Mouse (Mus musculus) hindbrain, embryonic 10.5 days (tissue): ENCODE measurements at regions not wholly inside any gene's neighbourhood (a gene's known extent, or its start where the extent isn't known, plus 50 kb on each side); places are given as distances from the start of the nearest gene placed in this dataset.
A peak's percentile ranks its signal among the peaks of the same experiment; 100 is the strongest.

ENCODE experiments used
- DNase-seq: peaks from one replicate; pipeline ENCODE4 v3.0.0-alpha.2; 2017; ENCODE audit warnings: low spot score
- H3K27ac ChIP-seq: fragments of 300-500 bp; sonication (generic); 2 replicates; pipeline ENCODE4 v1.5.1; 2016; ENCODE audit warnings: mild to moderate bottlenecking, moderate library complexity
- H3K27me3 ChIP-seq: fragments of 300-500 bp; sonication (generic); 2 replicates; pipeline ENCODE4 v1.6.1; 2016; ENCODE audit warnings: mild to moderate bottlenecking; ENCODE audit not compliant: poor library complexity, insufficient read depth, severe bottlenecking
- H3K36me3 ChIP-seq: fragments of 300-500 bp; sonication (generic); 2 replicates; pipeline ENCODE4 v1.6.1; 2016; ENCODE audit warnings: mild to moderate bottlenecking, moderate library complexity
- H3K4me1 ChIP-seq: fragments of 300-500 bp; sonication (generic); replicated peaks from 2 replicates; pipeline ENCODE4 v1.6.1; 2016; ENCODE audit warnings: mild to moderate bottlenecking
- H3K4me3 ChIP-seq: fragments of 300-500 bp; sonication (generic); 2 replicates; pipeline ENCODE4 v1.5.1; 2016; ENCODE audit warnings: mild to moderate bottlenecking, moderate library complexity
- H3K9me3 ChIP-seq: fragments of 300-500 bp; sonication (generic); 2 replicates; pipeline ENCODE4 v1.6.1; 2016; ENCODE audit warnings: mild to moderate bottlenecking, moderate library complexity
- WGBS: fragments of 180-500 bp; shearing (Covaris S2); methylation state at CpG from one replicate; pipeline ENCODE4 v1.1.7; 2016; 5-methylcytosine and 5-hydroxymethylcytosine counted together

DNA sequence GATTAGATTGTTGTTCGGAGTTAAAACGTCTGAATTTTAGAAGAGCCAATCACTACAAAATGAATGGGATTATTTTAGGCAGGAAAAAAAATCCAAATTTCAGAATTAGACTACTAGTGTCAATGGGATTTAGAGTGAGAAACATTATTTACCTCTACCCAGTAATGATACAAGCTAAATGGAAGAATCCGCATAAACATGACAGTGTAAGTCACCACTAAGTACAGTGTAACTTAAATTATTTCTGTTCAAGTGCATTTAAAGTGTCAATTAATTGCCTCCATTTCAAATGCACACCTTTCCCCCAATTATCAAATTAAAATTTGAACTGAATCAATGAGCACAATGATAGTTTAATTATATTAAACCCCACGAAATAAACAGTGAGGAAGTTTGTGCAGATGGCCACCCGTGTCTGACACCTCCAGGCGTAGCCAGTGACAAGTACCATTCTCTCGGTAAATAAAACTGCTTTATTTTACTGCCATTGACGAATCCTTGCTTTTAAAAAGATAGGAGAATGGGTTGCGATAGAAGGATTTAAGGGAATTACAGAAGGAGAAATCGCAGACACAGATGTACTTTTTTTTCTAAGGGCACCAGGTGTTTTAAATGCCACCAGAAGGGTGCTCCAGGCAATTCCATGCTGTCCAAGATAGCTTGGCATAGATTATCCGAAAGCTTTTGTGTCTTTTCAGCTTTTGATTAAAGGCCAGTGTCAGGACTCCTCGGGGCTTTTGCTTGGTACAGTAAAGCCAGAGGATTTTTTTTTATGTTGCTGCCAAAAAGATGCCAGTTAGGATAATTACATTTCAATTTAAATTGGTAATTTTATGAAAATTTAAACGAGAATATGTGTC, 249.5 kb upstream of the Gm11146 start:
- Histone ChIP-seq H3K4me1 (0 out of 2 replicates have a peak, but pooled peaks cover 3% of the 10 kb centered on the region), H3K27me3 (no peaks in the 10 kb centered on the region), H3K9me3 (no peaks in the 10 kb centered on the region), H3K4me3 (no peak overlapping the region), H3K27ac (peak overlapping the region; percentile 71), H3K36me3 (no peaks in the 10 kb centered on the region)
- DNase-seq = no peak
- 80% methylated on average over 13 of the region's 13 CpGs for WGBS

DNA sequence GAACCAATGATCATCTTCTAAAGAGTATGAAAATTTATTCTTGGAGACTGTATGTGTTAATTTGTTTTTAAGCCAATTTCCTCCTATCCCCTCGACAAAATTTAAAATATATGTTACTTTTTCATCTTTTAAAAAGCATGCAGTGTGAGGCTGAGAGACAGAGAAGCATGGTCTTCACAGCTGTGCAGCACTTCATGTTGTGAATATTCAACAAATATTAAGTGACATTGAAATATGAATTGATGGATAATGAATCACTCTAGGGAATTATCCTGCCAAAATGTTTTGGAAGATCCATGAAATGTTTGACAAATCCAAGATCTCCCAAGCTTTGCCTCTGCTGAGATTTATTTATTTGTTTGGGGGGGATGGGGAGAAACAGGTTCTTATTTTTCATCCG, 233.9 kb upstream of the Gm11146 start:
- WGBS = 88% methylated on average over 2 of the region's 2 CpGs
- Histone ChIP-seq H3K36me3 (no peaks in the 10 kb centered on the region), H3K9me3 (no peaks in the 10 kb centered on the region), H3K4me1 (no peaks in the 10 kb centered on the region), H3K27me3 (no peaks in the 10 kb centered on the region), H3K4me3 (no peak overlapping the region), H3K27ac (no peak overlapping the region)
- no peak for DNase-seq

GRCm38 (mm10) chr16:77827322-77828117, 225.6 kb upstream of the Gm11146 start:
- no peaks in the 10 kb centered on the region for H3K4me1 ChIP-seq
- H3K27me3 ChIP-seq = no peaks in the 10 kb centered on the region
- 76% methylated on average over 4 of the region's 4 CpGs for WGBS
- DNase-seq = no peak
- H3K4me3 ChIP-seq = no peak overlapping the region
- H3K27ac ChIP-seq = no peak overlapping the region
- H3K36me3 ChIP-seq = no peaks in the 10 kb centered on the region
- H3K9me3 ChIP-seq = no peaks in the 10 kb centered on the region

GRCm38 (mm10) chr16:77799709-77800108, 197.8 kb upstream of the Gm11146 start:
- no peaks in the 10 kb centered on the region for H3K9me3 ChIP-seq
- WGBS = 86% methylated on average over 5 of the region's 5 CpGs
- no peak for DNase-seq
- no peak overlapping the region for H3K4me3 ChIP-seq
- H3K27me3 ChIP-seq = no peaks in the 10 kb centered on the region
- no peak overlapping the region for H3K27ac ChIP-seq
- no peaks in the 10 kb centered on the region for H3K36me3 ChIP-seq
- H3K4me1 ChIP-seq = no peaks in the 10 kb centered on the region

- Histone ChIP-seq H3K36me3 (no peaks in the 10 kb centered on the region), H3K27ac (no peak overlapping the region), H3K27me3 (no peaks in the 10 kb centered on the region), H3K4me3 (no peak overlapping the region), H3K4me1 (no peaks in the 10 kb centered on the region), H3K9me3 (no peaks in the 10 kb centered on the region)
- no peak for DNase-seq
- 87% methylated on average over 4 of the region's 4 CpGs for WGBS
These were observed 195.0 kb upstream of the Gm11146 start for GRCm38 (mm10) chr16:77796926-77797325.

DNA sequence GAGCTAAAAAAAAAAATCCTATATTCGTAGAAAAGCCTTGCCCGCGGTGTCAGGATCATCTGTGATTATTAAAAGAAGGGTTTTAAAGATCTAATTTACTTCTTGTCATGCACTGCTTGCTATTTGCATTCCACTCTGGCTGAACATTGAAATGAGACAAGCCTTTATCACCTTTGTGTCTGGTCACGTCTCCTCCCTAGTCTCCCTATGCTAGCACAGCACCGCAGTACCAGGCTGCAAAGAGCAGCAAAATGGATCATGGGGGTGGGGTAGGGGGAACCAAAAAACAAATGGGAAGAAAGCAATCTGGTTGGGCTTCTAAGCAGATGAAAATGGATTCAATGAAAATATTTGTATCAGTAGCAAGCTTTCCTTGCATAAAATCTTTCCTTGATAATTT, 187.8 kb upstream of the Gm11146 start:
- Histone ChIP-seq H3K9me3 (no peaks in the 10 kb centered on the region), H3K27ac (peak overlapping the region; percentile 91), H3K4me3 (no peak overlapping the region), H3K27me3 (no peaks in the 10 kb centered on the region), H3K4me1 (peaks cover 29% of the 10 kb centered on the region), H3K36me3 (no peaks in the 10 kb centered on the region)
- no peak for DNase-seq
- WGBS = 85% methylated on average over 5 of the region's 5 CpGs

DNA sequence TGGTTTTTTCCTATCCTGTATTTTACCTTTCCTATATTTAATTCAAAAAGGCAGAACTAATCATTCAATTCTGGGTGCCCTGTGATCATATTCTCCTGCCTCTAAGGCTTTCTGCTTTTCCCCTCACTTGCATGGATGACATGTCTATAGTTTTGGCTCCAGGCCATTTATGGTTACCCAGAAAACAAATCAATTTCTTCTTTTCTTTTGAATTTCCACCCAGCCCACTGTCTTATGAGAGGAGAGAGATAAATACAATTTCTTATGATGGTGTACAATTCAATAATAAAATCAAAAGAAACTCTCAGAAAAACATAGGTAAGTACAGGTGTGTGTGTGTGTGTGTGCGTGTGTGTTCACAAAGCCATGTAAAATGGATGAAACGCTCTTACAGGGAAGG, 187.3 kb upstream of the Gm11146 start:
- Histone ChIP-seq H3K9me3 (no peaks in the 10 kb centered on the region), H3K4me3 (no peak overlapping the region), H3K27ac (peak overlapping the region; percentile 91), H3K36me3 (no peaks in the 10 kb centered on the region), H3K4me1 (peaks cover 29% of the 10 kb centered on the region), H3K27me3 (no peaks in the 10 kb centered on the region)
- DNase-seq = no peak
- WGBS = 85% methylated on average over 2 of the region's 2 CpGs

GRCm38 (mm10) chr16:77788781-77789150, 186.9 kb upstream of the Gm11146 start:
- DNase-seq = no peak
- peak overlapping the region; percentile 91 for H3K27ac ChIP-seq
- H3K36me3 ChIP-seq = no peaks in the 10 kb centered on the region
- H3K4me1 ChIP-seq = peaks cover 29% of the 10 kb centered on the region
- H3K4me3 ChIP-seq = no peak overlapping the region
- no peaks in the 10 kb centered on the region for H3K27me3 ChIP-seq
- no peaks in the 10 kb centered on the region for H3K9me3 ChIP-seq
- WGBS = 87% methylated on average over 6 of the region's 6 CpGs

GRCm38 (mm10) chr16:77788041-77788780, 186.3 kb upstream of the Gm11146 start:
- 53% methylated on average over 20 of the region's 20 CpGs for WGBS
- Histone ChIP-seq H3K27me3 (no peaks in the 10 kb centered on the region), H3K27ac (peak overlapping the region; percentile 91), H3K4me3 (peak overlapping the region; percentile 27), H3K4me1 (peaks cover 29% of the 10 kb centered on the region), H3K9me3 (no peaks in the 10 kb centered on the region), H3K36me3 (no peaks in the 10 kb centered on the region)
- DNase-seq = peak; percentile 81

DNA sequence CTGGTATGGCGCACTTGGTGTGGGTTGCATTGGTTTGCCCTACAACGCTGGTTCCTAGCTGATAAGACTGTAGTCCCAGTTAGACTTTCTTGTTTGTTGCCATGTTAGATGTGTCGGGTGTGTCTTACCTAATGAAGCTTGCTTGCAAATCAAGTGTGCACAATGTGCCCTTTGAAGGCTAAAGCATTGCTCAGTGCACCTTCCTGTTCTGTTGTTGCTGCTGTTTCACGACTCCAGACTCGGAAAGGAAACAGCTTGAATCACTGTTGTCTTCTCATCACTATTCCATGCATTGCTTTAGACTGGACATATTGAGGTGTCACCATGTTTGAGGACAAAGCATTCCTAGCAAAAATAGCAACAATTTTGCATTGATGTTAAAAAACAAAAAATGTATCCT, 185.1 kb upstream of the Gm11146 start:
- peaks cover 29% of the 10 kb centered on the region for H3K4me1 ChIP-seq
- DNase-seq = no peak
- WGBS = 82% methylated on average over 5 of the region's 5 CpGs
- H3K9me3 ChIP-seq = no peaks in the 10 kb centered on the region
- no peaks in the 10 kb centered on the region for H3K36me3 ChIP-seq
- H3K27ac ChIP-seq = peak overlapping the region; percentile 91
- H3K4me3 ChIP-seq = no peak overlapping the region
- H3K27me3 ChIP-seq = no peaks in the 10 kb centered on the region

DNA sequence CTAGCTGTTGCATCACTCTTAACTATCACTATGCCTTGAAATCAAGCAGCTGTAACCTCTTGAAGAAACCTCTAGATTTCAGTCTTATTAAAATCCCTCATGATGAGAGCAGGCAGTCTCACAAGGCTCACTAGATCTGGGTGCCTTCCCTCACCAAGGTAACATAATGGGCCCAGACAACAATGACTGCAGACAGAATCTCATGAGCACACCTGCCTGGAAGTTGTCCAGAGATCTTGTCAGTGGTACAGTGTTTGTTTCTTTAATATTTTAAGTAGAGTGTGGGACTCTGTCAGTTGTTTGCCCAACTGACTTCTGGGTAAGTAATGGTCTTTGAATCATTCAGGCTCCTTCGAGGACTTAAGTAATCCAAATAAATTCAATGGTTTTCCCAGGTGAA, 177.1 kb upstream of the Gm11146 start:
- 79% methylated on average over 1 of the region's 1 CpGs for WGBS

GRCm38 (mm10) chr16:77772075-77772474, 170.2 kb upstream of the Gm11146 start:
- H3K4me1 ChIP-seq = no peaks in the 10 kb centered on the region
- no peaks in the 10 kb centered on the region for H3K9me3 ChIP-seq
- 79% methylated on average over 3 of the region's 3 CpGs for WGBS
- H3K27ac ChIP-seq = no peak overlapping the region
- no peak overlapping the region for H3K4me3 ChIP-seq
- no peaks in the 10 kb centered on the region for H3K27me3 ChIP-seq
- H3K36me3 ChIP-seq = no peaks in the 10 kb centered on the region
- DNase-seq = no peak

More for the DNA sequence above, 177.1 kb upstream of the Gm11146 start:
- Histone ChIP-seq H3K27ac (no peak overlapping the region), H3K27me3 (no peaks in the 10 kb centered on the region), H3K4me1 (no peaks in the 10 kb centered on the region), H3K36me3 (no peaks in the 10 kb centered on the region), H3K9me3 (no peaks in the 10 kb centered on the region), H3K4me3 (no peak overlapping the region)
- DNase-seq = no peak

DNA sequence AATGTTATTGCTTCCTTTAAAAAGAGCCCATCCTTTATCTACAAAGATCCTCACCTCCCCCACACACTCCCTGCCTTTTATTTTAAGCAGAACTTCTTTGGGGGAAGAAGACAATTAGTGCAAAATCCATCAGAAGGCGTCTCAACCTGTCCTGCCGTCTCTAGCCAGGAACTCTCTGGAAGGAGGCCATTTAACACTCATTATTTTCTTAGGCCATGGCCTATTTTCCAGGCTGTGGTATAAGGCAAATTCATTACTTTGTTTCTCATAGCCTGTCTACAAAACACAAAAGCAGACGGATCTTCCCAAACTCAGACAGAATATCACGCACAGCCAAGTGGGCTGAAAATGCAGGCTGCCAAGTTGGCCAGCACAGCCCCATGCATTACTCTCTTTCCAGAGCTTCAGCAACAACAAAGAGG, 159.0 kb upstream of the Gm11146 start:
- H3K27ac ChIP-seq = no peak overlapping the region
- 91% methylated on average over 4 of the region's 4 CpGs for WGBS
- H3K4me1 ChIP-seq = no peaks in the 10 kb centered on the region
- H3K27me3 ChIP-seq = no peaks in the 10 kb centered on the region
- DNase-seq = no peak
- no peaks in the 10 kb centered on the region for H3K9me3 ChIP-seq
- H3K36me3 ChIP-seq = no peaks in the 10 kb centered on the region
- no peak overlapping the region for H3K4me3 ChIP-seq
